Mouse (Mus musculus) erythroblast, embryonic 14.5 days (primary cell): ENCODE measurements around the gene Epha4.

Source experiments
- GATA1 ChIP-seq: IDR thresholded peaks from 2 replicates; pipeline ENCODE4 v1.6.1; 2012; ENCODE audit warnings: low read length, inconsistent platforms, mixed read lengths
- TAL1 ChIP-seq: IDR thresholded peaks from 3 replicates; pipeline ENCODE4 v1.6.1; 2012; ENCODE audit warnings: low read length, inconsistent platforms, mixed read lengths

GRCm38 (mm10) chr1:77426956-77427355 lies 87.9 kb downstream of the Epha4 start:
- TF ChIP-seq GATA1 (no peak), TAL1 (no peak)
